Mouse (Mus musculus): Measurements from ENCODE around the gene Prss21.

- TF ChIP-seq POLR2A (IDR thresholded peaks at IDR 0.05; ENCODE audit: borderline replicate concordance, extremely low read depth, low read depth, low read length) (no peak), CTCF (IDR thresholded peaks at IDR 0.05; ENCODE audit: insufficient read depth, low read length) (0 out of 2 replicates have a peak, but pooled peaks have one; percentile 2)
Measured at GRCm38 (mm10) chr17:23843141-23843811, 24.6 kb upstream of the Prss21 start.

Data from lung, adult 2 months (tissue).